Mouse (Mus musculus): ENCODE measurements around the gene Gm42674. TPM values are rescaled to one million over a fixed set of nuclear protein-coding genes. Genes with fewer than 3 reads are reported as not detected.

Gene Gm42674
- total and polyA plus RNA-seq, 2 experiments = not detected

DNA sequence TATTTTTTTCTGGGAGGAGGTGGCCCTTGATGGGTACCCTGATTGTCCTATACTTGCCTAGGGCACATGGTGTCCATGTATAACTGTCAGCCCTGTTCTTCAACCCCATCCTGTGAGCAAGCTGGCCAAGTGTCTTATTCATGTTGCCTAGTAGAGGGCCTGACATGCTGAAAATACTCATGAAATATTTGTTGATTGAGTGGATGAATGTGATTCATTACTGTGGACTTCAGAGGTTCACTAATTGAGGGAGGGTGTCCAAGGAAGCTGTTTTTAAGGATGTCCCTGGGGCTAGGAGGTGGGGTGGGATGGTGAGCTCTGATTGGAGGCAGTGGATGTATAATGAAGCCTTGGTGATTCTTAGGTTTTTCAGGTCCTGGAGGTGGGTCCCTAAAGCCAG lies 52.0 kb downstream of the Gm42674 start, which contains the start of gene S100a7a:
Gene S100a7a, plus strand, starts transcription at position 301 of the 400 bp plus-strand sequence.
- Histone ChIP-seq H3K27me3 (ENCODE audit: control insufficient read depth, insufficient read depth, low read length) (no peaks in the 10 kb centered on the region), H3K27ac (replicated peaks; ENCODE audit: insufficient read depth, low read depth, low read length) (no peak within 1 kb of the TSS), H3K4me3 (ENCODE audit: insufficient read depth, low read depth, low read length) (no peak within 1 kb of the TSS), H3K79me2 (ENCODE audit: control insufficient read depth, insufficient read depth, low read length) (no peaks in the 10 kb centered on the region), H3K9ac (ENCODE audit: low read depth, low read length) (no peak within 1 kb of the TSS), H3K36me3 (ENCODE audit: control insufficient read depth, insufficient read depth, low read length) (no peaks in the 10 kb centered on the region), H3K4me1 (ENCODE audit: control insufficient read depth, insufficient read depth, low read length) (no peaks in the 10 kb centered on the region)
- no peak for TF ChIP-seq POLR2A (IDR thresholded peaks at IDR 0.05; ENCODE audit: extremely low read depth, insufficient read depth, low read length)
- no peak for TF ChIP-seq CTCF (IDR thresholded peaks at IDR 0.05; ENCODE audit: low read depth, low read length)
- DNase-seq (ENCODE audit: extremely low read depth, low read depth, low spot score) = no peak

Other genes with a start within 250 kb of the Gm42674 start
- 0.37 and 1.1 TPM in 2 replicates for gene Slc27a3, start 212.0 kb upstream of the Gm42674 start, total RNA-seq (2014; rRNA removed)
- gene Slc27a3, start 212.0 kb upstream of the Gm42674 start, polyA plus RNA-seq (2012; rRNA removed) = 1.00 and 2.3 TPM in 2 replicates
- 8.9 and 11.3 TPM in 2 replicates for gene Ints3, start 168.3 kb upstream of the Gm42674 start, total RNA-seq (2014; rRNA removed)
- gene Ints3, start 168.3 kb upstream of the Gm42674 start, polyA plus RNA-seq (2012; rRNA removed) = 11.4 and 12.4 TPM in 2 replicates
- 5.6 and 8.3 TPM in 2 replicates for gene Npr1, start 136.0 kb upstream of the Gm42674 start, total RNA-seq (2014; rRNA removed)
- gene Npr1, start 136.0 kb upstream of the Gm42674 start, polyA plus RNA-seq (2012; rRNA removed) = 10.2 and 13.2 TPM in 2 replicates
- gene Ilf2, start 125.8 kb upstream of the Gm42674 start, total RNA-seq (2014; rRNA removed) = 13.2 and 16.0 TPM in 2 replicates
- 6.5 and 6.9 TPM in 2 replicates for gene Ilf2, start 125.8 kb upstream of the Gm42674 start, polyA plus RNA-seq (2012; rRNA removed)
- 12.8 and 18.5 TPM in 2 replicates for gene Snapin, start 110.9 kb upstream of the Gm42674 start, total RNA-seq (2014; rRNA removed)
- 10.4 and 10.6 TPM in 2 replicates for gene Snapin, start 110.9 kb upstream of the Gm42674 start, polyA plus RNA-seq (2012; rRNA removed)
- 30.9 and 31.0 TPM in 2 replicates for gene Chtop, start 92.4 kb upstream of the Gm42674 start, total RNA-seq (2014; rRNA removed)
- 23.5 and 24.9 TPM in 2 replicates for gene Chtop, start 92.4 kb upstream of the Gm42674 start, polyA plus RNA-seq (2012; rRNA removed)
- 115 and 123 TPM in 2 replicates for gene S100a1, start 87.5 kb upstream of the Gm42674 start, total RNA-seq (2014; rRNA removed)
- gene S100a1, start 87.5 kb upstream of the Gm42674 start, polyA plus RNA-seq (2012; rRNA removed) = 241 and 335 TPM in 2 replicates
- gene S100a13, start 87.5 kb upstream of the Gm42674 start, total RNA-seq (2014; rRNA removed) = 70.7 and 81.7 TPM in 2 replicates
- gene S100a13, start 87.5 kb upstream of the Gm42674 start, polyA plus RNA-seq (2012; rRNA removed) = 40.2 and 40.5 TPM in 2 replicates
- gene S100a14, start 75.0 kb upstream of the Gm42674 start, total RNA-seq (2014; rRNA removed) = not detected in 2 replicates
- gene S100a14, start 75.0 kb upstream of the Gm42674 start, polyA plus RNA-seq (2012; rRNA removed) = not detected in 2 replicates
- gene S100a16, start 64.7 kb upstream of the Gm42674 start, total RNA-seq (2014; rRNA removed) = 38.0 and 40.7 TPM in 2 replicates
- 40.1 and 55.0 TPM in 2 replicates for gene S100a16, start 64.7 kb upstream of the Gm42674 start, polyA plus RNA-seq (2012; rRNA removed)
- not detected in 2 replicates for gene S100a3, start 41.3 kb upstream of the Gm42674 start, total RNA-seq (2014; rRNA removed)
- gene S100a3, start 41.3 kb upstream of the Gm42674 start, polyA plus RNA-seq (2012; rRNA removed) = not detected in 2 replicates
- not detected in 2 replicates for gene S100a2, start 11.7 kb upstream of the Gm42674 start, total RNA-seq (2014; rRNA removed)
- not detected in 2 replicates for gene S100a2, start 11.7 kb upstream of the Gm42674 start, polyA plus RNA-seq (2012; rRNA removed)
- gene S100a4, start 1.9 kb downstream of the Gm42674 start, total RNA-seq (2014; rRNA removed) = 2.8 and 2.9 TPM in 2 replicates
- 0.87 and 1.0 TPM in 2 replicates for gene S100a4, start 1.9 kb downstream of the Gm42674 start, polyA plus RNA-seq (2012; rRNA removed)
- not detected in 2 replicates for gene S100a5, start 6.6 kb downstream of the Gm42674 start, total RNA-seq (2014; rRNA removed)
- gene S100a5, start 6.6 kb downstream of the Gm42674 start, polyA plus RNA-seq (2012; rRNA removed) = not detected in 2 replicates
- 2.4 and 3.6 TPM in 2 replicates for gene S100a6, start 11.0 kb downstream of the Gm42674 start, total RNA-seq (2014; rRNA removed)
- gene S100a6, start 11.0 kb downstream of the Gm42674 start, polyA plus RNA-seq (2012; rRNA removed) = 4.7 and 8.1 TPM in 2 replicates
- gene S100a7a, start 52.1 kb downstream of the Gm42674 start, total RNA-seq (2014; rRNA removed) = not detected in 2 replicates
- not detected in 2 replicates for gene S100a7a, start 52.1 kb downstream of the Gm42674 start, polyA plus RNA-seq (2012; rRNA removed)
- 1.4 and 1.7 TPM in 2 replicates for gene S100a8, start 67.1 kb downstream of the Gm42674 start, total RNA-seq (2014; rRNA removed)
- 0.54 and 0.90 TPM in 2 replicates for gene S100a8, start 67.1 kb downstream of the Gm42674 start, polyA plus RNA-seq (2012; rRNA removed)
- 2.6 and 3.6 TPM in 2 replicates for gene S100a9, start 93.8 kb downstream of the Gm42674 start, total RNA-seq (2014; rRNA removed)
- 0.76 and 0.92 TPM in 2 replicates for gene S100a9, start 93.8 kb downstream of the Gm42674 start, polyA plus RNA-seq (2012; rRNA removed)
- gene Pglyrp4, start 125.0 kb downstream of the Gm42674 start, total RNA-seq (2014; rRNA removed) = not detected in 2 replicates
- gene Pglyrp4, start 125.0 kb downstream of the Gm42674 start, polyA plus RNA-seq (2012; rRNA removed) = not detected in 2 replicates
- not detected in 2 replicates for gene Gm5849, start 176.0 kb downstream of the Gm42674 start, total RNA-seq (2014; rRNA removed)
- not detected in 2 replicates for gene Gm5849, start 176.0 kb downstream of the Gm42674 start, polyA plus RNA-seq (2012; rRNA removed)

All from liver, adult 2 months (tissue).